Mouse (Mus musculus) neutrophil, adult 5-6 weeks (primary cell): ENCODE data around the gene Litaf. TPM values are rescaled to one million over a fixed set of nuclear protein-coding genes. Genes with fewer than 3 reads are reported as not detected.

ENCODE experiments used
- ATAC-seq: fragments of 151-379, 151-347 bp; 2 replicates; pipeline ENCODE4 v1.8.0; 2017; ENCODE audit warnings: mild to moderate bottlenecking, moderate TSS enrichment; ENCODE audit not compliant: insufficient number of reproducible peaks, poor library complexity, low FRiP score, severe bottlenecking; ENCODE audit errors: extremely low read depth
- total RNA-seq: library from RNA; stranded (forward); fragments of 200-1000 nt; gene quantifications from 2 replicates; pipeline ENCODE4 v1.2.3, GENCODE M21; 2017

Gene Litaf
- total RNA-seq, 1 experiment from 2014 or later: 208 TPM

DNA sequence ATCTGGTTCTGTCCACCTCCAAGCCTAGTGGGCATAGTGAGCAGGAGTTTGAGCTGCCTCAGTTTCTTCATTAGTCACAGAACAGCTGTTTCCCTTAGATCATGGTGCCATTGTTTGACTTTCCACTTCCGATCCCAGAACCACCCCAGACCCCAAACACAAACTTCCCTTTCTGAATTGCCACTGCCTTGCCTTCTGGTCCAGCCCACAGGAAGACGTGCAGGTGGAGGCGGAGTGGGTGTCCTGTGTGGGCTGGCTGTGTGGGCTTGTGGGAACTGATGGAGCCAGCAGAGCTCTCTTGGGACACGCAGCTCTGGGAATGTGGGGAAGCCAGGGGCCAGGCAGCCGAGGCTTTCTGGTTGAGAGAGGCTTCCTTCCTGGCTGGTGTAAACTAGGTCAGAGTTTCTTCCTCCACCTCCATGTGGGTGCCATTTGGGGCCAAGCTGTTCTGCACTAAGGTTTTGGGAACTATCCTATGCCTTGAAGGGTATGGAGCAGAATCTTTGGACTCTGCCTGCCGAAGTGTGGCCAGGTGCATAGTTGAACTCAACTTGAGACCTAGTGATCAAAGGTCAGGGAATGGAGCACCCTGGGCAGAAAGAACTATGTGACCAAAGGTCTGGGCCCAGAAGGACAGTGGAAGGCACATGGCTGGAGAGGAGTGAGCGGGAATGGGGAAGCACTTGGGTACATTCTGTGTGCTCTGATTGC, 3.9 kb upstream of the Litaf start:
- ATAC-seq: no peak

DNA sequence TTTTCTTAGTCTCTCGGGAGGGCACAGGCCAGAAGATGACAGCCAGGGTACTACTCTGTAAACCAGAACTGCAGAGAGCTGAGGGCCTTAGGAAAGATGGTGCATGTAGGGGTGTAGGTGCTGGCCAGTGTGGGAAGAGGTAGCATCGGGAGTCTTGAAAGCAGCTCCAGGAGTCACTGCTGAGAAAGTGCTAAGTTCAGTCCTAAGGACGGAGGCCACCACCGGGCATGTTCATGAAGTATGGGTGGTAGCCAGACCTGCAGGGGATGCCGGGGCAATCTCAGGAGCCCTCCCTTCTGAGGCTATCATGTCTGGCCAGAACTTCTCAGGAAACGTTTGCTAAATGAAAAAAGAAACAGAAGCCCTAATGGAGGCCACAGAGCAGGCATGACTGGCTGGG, 3.3 kb upstream of the Litaf start:
- no peak for ATAC-seq

GRCm38 (mm10) chr16:11068666-11069065, 2.7 kb upstream of the Litaf start:
- ATAC-seq: no peak

DNA sequence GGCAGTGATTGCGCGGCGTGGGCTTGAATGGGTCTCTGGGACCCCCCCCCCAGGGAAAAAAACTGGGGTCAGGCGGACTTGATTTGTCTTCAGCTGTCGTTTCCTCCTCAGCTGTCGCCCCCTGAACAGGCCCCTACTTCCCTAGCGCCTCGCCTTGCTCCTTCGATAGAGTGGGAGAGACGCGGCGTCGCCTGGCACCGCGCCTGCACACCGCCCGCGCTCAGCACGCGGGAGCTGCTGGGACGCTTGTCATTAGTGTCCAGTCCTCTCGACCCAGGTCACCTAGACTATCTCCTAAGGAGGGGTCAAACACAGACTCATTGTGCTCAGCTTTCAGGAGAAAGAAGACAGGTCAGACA, 855 bp upstream of the Litaf start:
- no peak for ATAC-seq

DNA sequence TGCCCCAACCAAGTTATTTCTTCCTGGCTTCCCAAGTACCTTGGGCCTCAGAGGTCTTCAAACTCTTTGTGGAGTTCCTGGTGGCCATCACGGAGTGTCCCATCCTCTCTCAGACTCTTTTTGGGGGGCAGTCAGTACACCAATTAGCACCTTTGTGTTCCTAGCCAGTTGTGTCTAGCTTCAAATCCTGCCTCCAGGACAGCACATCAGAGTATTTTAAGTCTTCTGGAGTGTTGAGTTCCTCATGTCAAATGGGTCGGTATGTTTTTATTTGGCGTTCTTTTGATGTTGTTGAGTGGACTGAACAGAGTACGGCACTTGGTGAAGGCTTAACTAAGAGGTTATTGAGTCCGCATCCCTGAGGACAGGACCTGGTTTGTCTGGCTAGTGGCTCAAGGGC, 526 bp downstream of the Litaf start:
- ATAC-seq: no peak

GRCm38 (mm10) chr16:11064742-11065141, 1.2 kb downstream of the Litaf start:
- ATAC-seq: no peak

GRCm38 (mm10) chr16:11064341-11064740, 1.6 kb downstream of the Litaf start:
- ATAC-seq: no peak

DNA sequence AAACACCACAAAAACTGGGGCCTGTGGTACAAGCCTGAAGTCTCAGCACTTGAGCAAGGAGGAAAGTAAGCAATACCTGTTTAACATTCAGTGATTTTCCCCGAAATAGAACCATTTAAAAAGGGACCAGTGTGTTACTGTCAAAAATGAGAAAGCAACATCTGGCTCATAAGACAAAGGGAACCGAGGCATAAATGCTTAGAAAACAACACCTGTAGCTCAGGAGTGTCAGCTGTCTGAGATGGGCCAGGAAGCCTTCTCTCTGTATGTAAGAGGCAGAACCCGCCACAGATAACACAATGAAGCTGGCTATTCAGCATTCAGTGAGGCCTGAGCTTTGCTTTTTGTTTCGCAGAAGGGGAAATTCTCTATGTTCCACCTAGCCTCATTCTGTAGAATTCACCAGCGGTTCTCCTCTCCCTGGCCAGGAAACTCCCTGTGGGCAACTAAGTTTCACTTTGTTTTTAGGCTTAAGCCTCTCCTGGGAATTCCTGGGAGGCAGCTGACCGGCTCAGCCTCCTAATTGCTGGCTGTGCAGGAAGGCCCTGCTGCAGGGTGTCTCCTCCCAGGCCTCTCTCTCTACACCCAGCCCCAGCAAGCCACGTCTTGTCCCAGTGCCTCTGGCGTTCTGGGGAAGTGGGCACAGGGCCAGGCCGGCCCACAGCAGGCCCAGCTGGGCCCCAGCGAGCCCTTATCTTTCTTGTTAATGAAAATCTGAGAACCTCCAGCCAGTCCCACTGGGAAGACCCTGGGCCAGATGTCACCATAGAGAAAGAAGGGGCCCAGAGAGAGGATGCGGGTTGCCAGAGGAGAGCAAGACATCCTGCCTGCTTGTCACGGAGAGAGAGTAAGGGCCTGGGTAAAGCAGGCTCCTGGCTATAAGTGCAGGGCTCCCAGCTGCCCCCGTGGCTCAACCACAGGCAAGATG, 2.9 kb downstream of the Litaf start:
- ATAC-seq: no peak

GRCm38 (mm10) chr16:11060645-11061044, 5.3 kb downstream of the Litaf start, which contains the start of gene Snn:
Snn (plus strand) TSS chr16:11060945.
- no peak for ATAC-seq

DNA sequence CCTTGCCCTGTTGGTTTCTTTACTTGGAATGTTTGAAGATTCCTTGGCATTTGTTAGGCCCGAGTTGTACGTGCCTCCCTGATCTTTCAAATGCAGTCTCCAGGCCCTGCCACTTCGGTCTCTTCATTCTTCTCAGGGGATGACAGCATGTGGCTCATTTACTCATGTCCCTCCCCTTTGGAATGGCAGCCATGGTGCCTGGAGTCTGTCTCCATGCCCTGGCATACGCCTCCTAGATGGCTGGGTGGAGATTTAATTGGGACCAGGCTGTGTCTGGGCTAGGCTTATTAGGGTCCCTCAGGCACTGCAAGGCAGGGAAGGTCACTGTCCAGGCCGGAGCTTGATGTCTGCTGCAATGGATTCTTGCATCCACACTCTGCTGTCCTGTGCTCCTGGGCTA, 10.0 kb downstream of the Litaf start:
- ATAC-seq: no peak

DNA sequence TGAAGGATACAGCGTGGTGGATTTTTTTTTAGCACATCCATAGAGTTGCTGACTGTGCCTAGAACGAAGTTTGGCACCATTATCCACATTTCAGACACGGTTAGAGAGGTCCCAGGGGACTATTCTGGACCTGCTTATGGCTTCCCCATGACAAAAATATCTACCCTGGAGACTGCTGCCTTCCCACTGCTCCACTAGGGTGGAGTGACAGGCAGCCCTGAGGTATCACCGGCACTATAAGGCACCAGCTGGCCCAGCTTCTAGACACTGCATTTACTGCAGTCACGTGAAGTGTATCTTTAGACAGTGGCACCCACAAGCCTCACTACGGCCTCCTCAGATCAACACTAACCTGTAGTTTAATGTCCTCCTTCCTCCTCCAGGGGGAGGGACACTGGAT, 11.1 kb downstream of the Litaf start:
- ATAC-seq: no peak

GRCm38 (mm10) chr16:11054409-11054808, 11.5 kb downstream of the Litaf start:
- ATAC-seq: no peak

- no peak for ATAC-seq
These were observed 14.8 kb downstream of the Litaf start for GRCm38 (mm10) chr16:11051134-11051533.

GRCm38 (mm10) chr16:11050226-11050625, 15.7 kb downstream of the Litaf start:
- no peak for ATAC-seq

DNA sequence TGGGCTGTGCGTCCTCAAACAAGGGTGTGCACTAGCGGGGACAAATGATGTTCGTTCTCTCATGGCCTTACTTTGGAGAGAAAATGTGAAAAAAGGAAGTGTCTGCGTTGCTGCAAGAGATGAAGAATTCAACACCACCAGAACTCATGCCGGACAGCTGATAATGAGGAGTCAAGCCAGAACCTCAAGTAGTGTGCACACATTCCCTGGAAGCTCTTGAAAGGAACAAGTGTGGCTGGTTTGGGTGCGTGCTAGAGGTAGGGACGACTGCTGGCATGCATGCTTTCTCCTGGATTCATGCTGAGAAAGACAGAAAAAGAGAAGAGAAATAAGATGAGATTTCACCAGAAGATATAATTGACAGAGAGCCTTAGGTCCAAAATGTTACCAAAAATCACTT, 18.8 kb downstream of the Litaf start:
- ATAC-seq: no peak

DNA sequence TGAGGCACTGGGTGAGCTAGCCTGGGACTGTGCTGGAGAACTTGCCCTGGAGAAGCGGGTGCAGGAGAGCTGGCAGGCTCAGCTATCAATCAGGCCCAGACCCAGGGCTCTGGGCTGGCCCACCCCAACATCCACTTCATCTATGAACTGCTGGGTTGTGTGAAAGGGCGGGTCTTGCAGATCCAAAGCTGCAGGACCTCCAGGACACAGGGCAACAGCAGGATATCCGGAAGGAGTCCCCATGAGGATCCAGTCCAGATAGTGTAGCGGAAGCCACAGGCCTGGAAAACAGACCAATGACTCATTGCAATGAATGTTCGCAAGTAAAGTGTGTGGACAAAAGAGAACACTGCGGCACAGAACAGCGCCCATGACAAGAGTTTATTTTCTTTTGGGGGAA, 19.5 kb downstream of the Litaf start:
- ATAC-seq: no peak

GRCm38 (mm10) chr16:11043239-11043638, 22.7 kb downstream of the Litaf start:
- ATAC-seq: no peak

- no peak for ATAC-seq
These were observed 25.4 kb downstream of the Litaf start for GRCm38 (mm10) chr16:11040603-11041002.

DNA sequence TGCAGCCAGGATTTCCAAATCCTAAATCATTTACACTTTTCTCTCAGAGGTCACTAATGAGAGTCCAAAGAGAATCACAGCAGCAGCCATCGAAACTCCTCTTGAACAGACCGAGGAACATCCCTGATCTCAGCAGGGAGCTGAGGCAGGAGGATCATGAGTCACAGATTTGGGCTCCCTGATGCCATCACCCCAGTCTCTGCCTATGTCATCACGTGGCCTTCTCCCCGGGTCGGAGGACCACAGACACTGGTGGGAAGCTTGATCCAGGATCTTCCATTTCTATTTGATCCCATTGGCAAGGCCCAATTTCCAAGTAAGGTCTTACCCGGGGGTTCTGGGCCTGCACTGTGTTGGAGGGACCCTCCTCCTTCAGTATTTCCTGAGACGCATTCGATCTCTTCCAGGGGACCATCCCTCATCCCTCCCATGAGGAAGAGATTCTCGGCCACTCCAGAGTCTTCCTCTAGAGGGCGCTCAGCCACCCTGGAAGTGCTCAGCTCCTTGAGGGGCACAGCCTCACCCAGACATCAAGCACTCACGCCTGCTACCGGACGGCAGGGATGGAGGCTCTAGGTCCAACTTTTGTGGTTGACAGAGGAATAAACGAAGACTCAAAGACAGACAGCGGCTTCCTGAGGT, 30.0 kb downstream of the Litaf start:
- peak; percentile 57; the same call in 1 of the 2 replicates for ATAC-seq

DNA sequence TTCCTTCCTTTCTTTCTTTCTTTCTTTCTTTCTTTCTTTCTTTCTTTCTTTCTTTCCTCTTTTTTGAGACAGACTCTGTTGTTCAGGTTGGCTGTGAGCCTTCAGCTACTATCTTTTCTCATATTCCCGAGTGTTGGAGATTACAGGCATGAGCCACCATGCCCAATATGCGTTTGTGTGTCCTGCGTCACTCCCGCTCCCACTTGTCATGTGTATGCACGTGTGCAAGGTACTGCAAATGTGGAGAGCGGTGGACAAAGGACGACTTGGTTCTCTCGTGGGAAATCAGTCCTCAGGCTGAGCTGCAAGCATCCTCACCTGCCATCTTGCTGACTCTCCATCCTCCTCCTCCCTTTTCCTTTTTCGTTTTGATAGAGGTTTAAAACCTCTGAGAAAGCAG, 30.7 kb downstream of the Litaf start:
- ATAC-seq: no peak
